Mouse (Mus musculus) left cerebral cortex, postnatal 14 days (tissue): ENCODE measurements around the gene Slc6a5. TPM values are rescaled to one million over a fixed set of nuclear protein-coding genes. Genes with fewer than 3 reads are reported as not detected.
"Not testable (repeated sequence)": the region's sequence is repeated elsewhere in the genome, so short reads cannot be mapped to it uniquely, and the experiment has no call there.

Experiments
- DNase-seq, 2 experiments: peaks; one replicate each; pipeline ENCODE4 v3.0.0; 2021 to 2022; ENCODE audit warnings: low spot score in 2 of 2, mixed read lengths in 1 of 2
- intact Hi-C: fragments of 180-260 bp; cut with DNase I; formaldehyde crosslinking; loops from one replicate; pipeline ENCODE4 v1.15.1; 2025
- total RNA-seq, 2 experiments: library from RNA; stranded (reverse); gene quantifications; 2 replicates each; pipeline ENCODE4 v1.2.3; 2021

The Slc6a5 gene
- total RNA-seq, 2 experiments from 2014 or later: 0.04 to 0.18 TPM

DNA sequence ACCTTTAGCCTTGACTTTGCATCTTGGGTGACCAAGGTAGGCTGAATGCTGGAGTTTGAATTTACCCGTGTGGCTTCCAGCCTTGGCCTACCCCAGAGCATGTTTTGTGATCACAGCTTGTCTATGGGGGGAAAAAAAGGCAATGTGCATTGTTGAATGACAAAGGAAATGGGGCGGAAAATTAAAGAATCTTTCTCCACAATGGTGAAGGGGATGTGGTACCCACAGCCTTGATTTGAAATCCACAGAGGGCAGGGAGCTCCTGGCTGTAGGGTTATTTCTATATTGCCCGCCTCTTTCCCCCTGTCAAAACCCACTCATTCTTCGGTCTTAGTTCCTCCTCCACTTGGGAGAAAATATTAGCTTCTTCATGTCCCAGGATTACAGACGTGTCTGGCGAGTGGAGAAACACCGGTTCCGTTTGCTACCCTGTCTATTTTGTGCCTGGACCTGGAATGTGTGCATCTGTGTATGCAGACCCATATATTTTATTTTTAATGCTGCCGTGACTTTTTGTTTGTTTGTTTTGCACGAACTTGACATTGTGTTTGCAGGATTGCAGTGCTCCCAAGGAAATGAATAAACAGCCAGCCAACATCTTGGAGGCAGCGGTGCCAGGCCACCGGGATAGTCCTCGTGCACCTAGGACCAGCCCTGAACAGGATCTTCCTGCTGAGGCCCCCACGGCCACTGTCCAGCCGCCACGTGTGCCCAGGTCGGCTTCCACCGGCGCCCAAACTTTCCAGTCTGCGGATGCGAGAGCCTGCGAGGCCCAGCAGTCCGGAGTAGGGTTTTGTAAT lies 1.4 kb downstream of the Slc6a5 start:
- DNase-seq: no peak
- intact Hi-C loops: loop anchor here (5.0 kb wide), 3 partner anchors 274 to 1711 kb away; partner anchors contain the start of genes Dbx1 and Slc17a6

DNA sequence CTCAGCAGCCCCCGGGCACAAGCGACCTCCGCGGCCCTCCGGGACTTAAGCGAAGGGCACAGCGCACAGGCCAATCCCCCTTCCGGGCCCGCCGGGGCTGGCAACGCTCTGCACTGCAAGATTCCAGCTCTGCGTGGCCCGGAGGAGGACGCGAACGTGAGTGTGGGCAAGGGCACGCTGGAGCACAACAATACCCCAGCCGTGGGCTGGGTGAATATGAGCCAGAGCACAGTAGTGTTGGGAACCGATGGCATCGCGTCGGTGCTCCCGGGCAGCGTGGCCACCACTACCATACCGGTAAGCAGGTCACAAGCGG lies 2.0 kb downstream of the Slc6a5 start:
- intact Hi-C loops: loop anchor here (5.0 kb wide), 3 partner anchors 275 to 1710 kb away; partner anchors contain the start of genes Dbx1 and Slc17a6
- DNase-seq: no peak

DNA sequence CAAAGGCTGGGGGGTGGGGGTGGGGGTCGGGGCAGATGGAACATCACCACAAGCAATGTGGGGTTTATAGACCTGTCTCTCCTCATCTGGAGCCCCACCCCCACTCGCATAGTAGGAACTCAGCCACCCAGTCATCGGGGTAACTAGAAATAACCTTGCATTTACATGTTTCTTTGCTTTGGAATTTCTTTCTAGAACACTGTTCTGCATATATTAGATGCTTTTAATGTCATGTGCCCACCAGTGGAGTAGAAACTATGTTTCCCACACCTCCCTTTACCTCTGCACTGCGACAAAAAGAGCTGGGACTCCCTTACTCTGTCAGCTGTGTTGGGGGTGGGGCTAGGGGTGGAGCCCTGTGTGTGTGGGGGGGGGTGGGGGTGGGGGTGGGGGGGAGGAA lies 3.2 kb downstream of the Slc6a5 start:
- intact Hi-C loops: loop anchor here (5.0 kb wide), 3 partner anchors 276 to 1709 kb away; partner anchors contain the start of genes Dbx1 and Slc17a6
- no peak for DNase-seq

DNA sequence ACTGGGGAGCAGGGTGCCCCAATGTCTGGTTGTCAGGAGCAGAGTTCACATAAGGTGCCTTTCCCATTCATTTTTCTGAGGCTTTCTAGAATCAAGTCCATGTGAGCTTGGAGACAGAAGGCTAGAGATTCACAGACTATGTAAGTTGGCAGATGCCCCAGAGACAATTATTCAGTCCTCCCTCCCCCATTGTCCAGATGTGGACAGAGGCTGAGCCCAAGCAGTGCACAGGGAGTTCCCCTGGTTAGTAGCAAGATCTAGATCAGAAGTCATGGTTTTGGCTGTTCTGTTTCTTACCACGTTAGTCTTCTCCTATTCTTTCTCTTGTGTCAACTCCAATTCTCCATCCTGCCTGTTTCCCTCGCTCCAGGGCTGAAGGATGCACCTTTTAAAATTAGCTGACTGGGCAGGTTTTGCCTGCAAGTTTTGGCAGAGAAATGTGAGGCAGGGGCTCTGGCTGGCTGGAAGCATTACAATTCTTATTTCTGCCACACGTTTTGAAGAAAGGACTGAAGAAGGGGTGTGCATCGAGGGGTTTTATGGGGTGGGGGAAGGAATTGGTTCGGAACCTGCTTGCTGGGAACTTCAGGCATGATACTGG lies 3.9 kb downstream of the Slc6a5 start:
- intact Hi-C loops: loop anchor here (5.0 kb wide), 3 partner anchors 277 to 1708 kb away; partner anchors contain the start of genes Dbx1 and Slc17a6
- no peak for DNase-seq

DNA sequence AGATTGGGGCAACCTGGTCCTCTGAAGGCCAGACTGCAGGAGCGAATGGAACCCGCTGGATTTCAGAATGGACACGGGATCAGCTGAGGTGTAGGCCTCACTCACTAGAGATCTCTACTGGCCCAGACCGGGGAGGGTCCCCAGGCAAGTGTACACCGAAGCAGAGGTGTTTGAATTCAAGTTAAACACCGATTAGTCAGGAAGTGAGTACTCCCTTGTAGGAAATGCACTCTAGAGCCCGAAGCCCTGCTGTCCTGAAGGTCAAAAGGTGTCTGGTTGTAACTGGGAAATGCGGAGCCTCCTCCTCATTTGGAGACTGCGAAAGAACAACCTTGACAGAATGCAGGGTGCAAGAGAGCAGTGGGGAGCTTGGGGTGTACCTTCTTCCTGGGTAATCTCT lies 5.0 kb downstream of the Slc6a5 start:
- DNase-seq: no peak
- intact Hi-C loops: loop anchor here (5.0 kb wide), 3 partner anchors 278 to 1707 kb away; partner anchors contain the start of genes Dbx1 and Slc17a6

DNA sequence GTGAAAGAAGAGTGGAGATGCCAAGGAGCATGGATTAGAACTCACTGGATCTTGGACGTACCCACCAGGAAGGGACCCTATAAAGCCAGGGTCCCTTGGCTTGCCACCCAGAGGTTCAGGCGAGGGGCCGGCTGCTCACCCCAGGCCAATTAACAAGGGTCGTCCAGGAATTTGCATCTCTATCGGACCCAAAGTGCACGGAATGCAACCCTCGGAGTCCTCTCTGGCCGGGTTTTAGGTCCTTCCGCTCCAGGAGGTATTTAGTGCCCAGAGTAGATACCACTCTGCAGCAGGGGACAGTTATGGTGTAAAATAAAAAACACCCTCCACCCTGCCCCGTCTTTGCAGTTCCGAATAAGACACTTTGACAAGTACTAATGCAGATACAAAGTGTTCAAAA lies 5.5 kb downstream of the Slc6a5 start:
- intact Hi-C loops: no loop called here
- no peak for DNase-seq

DNA sequence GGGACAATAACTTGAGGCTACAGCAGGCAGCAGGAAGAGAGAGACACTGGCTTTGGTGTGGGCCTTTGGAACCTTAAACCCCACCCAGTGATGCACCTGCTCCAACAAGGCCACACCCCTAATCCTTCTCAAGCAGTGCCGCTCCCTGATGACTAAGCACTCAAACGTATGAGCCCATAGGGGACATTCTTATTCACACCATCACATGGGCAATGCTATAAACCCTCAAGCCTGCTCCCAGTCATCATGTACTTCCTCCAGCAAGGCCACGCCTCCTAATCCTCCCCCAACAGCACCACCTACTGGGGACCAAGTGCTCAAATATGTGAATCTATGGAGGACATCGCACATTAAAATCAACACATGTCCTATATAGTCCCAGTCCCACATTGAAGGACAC lies 9.5 kb downstream of the Slc6a5 start:
- intact Hi-C loops: no loop called here
- DNase-seq: no peak

DNA sequence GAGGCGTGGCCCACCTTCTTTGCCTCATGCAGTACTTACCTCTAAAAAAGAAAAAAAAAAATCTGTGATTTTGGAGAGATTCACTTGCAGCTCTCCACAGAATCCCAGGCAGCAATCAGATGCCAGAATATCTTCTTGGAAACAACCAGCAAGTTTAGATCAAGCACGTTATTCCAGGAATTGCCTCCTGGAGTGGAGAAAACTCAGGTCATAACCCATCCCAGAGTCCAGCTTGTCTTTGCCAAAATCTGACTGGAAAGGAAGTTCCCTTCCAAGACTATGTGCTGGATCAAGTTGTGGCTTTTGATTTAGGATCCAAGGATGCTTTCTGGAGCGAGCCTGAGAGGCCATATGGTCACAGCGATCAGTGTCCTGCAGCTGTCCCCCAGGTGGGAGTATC lies 10.8 kb downstream of the Slc6a5 start:
- DNase-seq: no peak
- intact Hi-C loops: loop anchor here (5.0 kb wide), 1 partner anchor 303 kb away; no protein-coding TSS in a partner anchor

DNA sequence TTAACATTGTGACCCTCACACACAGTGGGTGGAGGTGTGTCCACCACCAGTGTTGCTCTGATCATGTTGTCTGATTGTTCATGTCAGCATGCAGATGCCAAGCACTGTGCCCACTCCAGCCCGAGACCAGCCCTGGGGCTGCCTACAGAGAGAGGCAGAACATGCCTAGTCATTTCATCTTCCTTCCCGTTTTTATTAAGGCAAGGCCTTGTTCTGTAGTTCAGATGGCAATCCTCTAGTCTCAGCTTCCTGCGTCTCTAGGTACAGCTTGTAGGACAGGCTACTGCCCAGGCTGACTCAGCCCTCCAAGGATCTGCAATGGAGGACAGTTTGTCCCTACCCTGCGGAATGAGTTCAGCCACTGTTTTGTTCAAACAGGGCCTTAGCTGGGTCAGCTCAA lies 13.0 kb downstream of the Slc6a5 start:
- peak in 1 of 2 experiments; percentile 38 for DNase-seq
- intact Hi-C loops: loop anchor here (1.0 to 5.0 kb wide), 2 partner anchors 145 to 306 kb away; partner anchors contain the start of gene Prmt3

DNA sequence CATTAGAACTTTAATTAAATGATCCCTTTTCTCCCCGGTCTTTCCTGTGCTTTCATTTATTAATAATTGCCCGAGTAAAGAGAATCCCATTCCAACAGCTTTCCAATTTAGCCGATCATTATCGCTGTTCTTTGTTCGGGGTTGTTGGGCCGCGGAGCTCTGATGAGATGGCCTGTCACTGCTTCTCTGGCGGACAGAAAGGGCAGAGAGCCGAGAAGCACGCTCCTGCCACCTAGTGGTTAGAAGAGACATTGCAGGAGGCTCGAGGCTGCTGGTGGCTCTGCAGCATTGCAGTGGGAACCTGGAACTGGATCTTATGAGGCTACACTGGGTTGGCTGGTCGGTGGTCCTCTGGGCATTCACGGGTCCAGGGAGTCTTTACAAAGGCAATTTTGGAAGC lies 13.4 kb downstream of the Slc6a5 start:
- DNase-seq: peak; percentile 89 to 91
- intact Hi-C loops: loop anchor here (1.0 to 5.0 kb wide), 2 partner anchors 145 to 306 kb away; partner anchors contain the start of gene Prmt3

DNA sequence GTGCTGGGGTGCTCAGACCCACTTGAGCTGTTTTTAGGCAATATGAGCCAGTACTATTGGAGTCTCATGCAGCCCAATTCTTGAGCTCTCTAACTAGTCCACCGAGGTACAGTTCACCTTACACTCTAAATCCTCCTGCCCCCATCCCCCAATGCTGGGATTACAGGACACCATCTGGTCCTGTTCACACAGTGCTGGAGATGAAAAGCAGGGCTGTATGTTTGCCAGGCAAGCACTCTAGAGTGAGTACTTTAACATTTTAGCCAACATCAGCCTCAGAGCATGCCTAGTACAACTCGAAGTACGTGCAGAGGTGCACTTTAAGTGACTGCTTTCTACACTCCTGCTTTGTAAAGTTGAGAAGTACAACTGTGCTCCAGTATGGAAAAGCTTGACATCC lies 18.6 kb downstream of the Slc6a5 start:
- intact Hi-C loops: no loop called here
- DNase-seq: no peak

DNA sequence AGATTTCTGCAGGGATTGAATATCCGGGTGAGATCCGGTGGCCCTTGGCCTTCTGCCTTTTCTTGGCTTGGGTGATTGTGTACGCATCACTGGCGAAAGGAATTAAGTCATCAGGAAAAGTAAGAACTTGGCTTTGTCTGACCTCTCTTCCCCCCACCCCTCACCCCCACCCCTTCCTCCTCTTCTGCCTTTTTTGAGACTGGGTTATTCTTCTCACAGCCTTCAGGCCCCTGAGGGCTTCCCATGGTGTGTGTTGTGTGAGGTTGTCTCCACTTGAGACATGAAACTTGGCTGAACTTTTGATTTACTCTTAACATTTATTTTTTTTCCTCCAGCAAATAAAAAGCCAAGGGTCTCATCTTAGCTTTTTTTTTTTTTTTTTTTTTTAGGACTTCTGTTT lies 20.1 kb downstream of the Slc6a5 start:
- intact Hi-C loops: no loop called here
- DNase-seq: no peak

DNA sequence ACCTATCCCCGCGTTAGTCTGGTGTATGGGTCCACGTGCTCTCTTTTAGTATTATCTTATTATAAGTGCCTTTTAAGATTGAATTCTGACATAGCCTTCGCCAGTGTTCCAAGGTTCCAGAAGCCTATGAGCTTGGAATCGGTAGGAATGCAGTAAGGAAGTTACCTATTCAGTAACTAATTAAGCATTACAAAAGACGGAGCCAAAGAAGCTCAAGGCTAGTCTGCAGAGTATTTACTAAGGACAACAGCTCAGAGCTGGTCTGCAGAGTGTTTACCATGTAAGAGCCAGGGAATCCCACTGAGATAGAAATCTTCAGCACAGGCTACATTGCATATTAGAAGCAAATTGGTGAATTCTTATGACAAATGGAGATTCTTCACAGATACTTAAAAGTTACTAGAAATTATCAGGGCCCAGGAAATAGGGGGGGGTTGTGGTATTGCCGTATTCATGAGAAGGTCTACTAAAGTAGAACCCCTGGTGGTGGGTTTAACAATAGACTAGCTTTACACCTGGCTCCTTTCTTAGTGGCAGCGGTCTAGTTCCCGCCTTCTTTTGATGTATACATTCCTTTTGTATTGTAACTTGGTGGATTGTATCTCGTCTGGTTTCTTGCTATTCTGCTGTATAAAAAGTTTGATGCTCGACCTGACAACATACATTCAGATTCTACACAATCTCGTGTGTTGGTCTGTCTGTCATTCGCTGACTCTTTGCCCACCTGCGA lies 23.6 kb downstream of the Slc6a5 start:
- DNase-seq, intact Hi-C loops: not testable (repeated sequence)

DNA sequence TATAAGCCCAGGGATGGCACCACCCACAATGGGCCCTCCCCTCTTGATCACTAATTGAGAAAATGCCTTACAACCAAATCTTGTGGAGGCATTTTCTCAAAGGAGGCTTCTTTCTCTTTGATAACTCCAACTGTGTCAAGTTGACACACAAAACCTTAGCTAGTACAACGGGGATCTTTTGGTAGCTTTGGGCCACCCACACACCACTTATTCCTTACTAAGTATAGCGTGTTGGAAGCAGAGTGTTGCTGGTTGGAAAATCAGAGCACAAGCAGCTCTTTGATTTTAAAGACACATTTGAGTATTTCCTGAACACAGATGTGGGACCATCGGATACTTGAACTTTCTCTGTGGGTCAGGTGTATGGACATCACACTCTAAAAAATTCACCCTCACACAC lies 26.9 kb downstream of the Slc6a5 start:
- intact Hi-C loops: no loop called here
- peak; percentile 22 to 74 for DNase-seq

DNA sequence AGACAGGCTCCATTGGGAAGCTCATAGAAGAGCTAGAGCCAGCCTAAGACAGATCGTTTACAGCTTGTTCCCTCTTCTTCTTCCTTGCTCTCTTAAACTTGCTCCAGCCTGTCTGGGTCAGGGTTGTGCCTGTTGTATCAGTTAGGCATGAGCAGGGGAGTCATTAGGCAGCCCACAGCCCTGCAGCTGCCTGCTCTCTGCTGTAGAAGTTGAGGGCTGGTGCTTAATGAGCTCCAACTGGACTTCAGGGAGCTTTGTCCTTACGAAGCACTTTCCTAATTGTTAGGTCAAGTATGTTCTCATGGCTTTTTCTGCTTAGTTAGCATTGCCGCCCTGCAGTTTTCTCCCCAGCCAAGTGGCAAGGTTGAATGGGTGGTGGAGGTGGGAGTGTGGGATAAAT lies 32.1 kb downstream of the Slc6a5 start:
- intact Hi-C loops: no loop called here
- DNase-seq: no peak

DNA sequence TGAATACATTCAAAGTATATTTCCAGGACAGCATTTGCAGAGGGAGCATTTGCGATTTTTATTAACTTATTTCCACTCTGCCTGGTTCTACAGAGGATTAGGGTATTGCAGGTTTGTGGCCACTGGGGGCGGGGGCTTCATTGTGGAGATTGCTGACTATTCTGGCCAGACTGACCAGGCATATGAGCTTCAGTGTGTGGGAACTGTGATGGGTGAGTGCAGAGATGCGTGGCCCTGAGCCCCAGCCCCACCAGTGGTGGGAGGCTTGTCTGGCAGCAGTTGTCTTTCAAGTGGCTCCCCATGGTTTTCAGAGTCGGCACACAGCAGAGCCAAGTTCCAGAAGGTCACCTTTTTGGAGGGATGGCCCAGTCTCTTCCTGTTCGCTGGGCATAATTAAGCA lies 32.5 kb downstream of the Slc6a5 start:
- intact Hi-C loops: no loop called here
- no peak for DNase-seq

DNA sequence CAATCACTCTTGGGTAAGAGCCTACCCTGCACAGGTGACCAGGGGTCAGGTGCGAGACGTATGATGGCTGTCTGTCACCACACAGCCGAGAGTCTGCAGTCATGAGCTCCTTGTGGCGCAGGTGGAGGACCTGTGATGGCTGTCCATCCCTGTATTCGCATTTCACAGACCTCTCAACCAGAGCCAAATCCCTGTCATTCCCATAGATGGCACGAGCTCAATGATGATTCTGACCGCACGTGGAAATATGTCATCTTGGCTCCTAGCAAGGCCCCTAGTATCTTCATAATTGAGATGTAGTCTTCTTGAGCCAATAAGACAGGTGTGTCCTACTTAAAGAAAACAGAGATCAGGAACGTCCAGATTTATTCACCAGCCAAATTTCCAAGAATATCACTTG lies 36.7 kb downstream of the Slc6a5 start:
- intact Hi-C loops: no loop called here
- no peak for DNase-seq

DNA sequence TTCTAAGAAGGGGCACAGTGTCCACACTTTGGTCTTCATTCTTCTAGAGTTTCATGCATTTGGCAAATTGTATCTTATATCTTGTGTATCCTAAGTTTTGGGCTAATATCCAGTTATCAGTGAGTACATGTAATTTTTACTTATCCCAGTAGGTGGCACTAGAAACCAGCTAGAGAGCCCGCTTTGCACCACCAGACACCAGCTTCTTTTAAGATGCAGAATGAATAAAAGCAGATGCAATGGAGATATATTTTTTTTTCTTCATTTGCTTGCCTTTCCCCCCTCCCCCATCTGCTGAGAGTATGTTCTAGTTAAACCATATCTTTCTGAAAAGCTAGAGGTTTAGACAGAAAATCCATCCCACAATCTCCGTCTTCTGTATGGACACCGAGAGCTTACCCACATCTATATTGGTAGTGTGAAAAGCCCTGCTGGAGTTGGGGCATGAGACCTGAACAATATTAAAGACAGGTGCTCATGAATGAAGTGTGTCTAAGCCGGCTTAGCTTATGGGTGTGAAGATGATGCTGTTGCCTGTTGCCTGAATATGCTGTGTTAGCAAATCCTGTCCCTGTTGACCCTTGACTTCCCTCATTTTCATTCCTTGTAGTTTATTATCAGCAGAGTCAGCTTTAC lies 43.7 kb downstream of the Slc6a5 start:
- DNase-seq: peak; percentile 62 to 77
- intact Hi-C loops: loop anchor here (2.0 kb wide), 2 partner anchors 529 to 1481 kb away; no protein-coding TSS in a partner anchor

DNA sequence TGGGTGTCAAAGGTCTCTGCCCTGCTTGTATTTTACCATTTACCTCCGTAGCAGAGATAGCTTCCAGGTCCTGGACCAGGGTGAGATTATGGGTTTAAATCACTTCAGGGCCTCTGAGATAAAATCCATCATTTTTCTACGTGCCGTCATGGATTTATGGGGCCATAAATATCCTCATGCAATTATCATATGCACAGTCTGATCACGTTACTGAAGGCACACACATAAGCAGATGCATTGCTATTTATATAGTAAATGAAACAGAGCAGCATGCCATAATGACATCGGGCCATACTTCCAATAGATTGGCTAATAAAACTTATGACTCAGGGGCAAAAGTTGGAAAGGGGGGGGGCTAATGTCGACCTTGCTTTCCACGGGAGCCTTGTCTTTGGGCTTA lies 44.9 kb downstream of the Slc6a5 start:
- intact Hi-C loops: no loop called here
- no peak for DNase-seq

DNA sequence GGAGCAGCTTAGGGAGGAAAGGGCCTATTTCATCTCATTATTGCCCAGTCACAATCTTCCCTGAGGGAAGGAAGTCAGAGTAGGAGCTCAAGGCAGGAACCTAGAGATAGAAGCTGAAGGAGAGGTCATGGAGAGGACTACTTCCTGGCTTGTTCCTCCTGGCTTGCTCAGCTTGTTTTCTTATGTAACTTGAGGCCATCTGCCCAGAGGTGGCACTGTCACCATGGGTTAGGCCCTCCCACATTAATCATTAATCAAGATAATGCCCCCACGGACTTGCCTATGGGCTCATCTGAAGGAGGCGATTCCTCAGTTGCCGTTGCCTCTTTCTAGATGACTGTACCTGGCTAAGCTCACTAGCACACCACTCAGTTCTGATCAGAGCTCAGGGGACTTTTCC lies 47.2 kb downstream of the Slc6a5 start:
- intact Hi-C loops: no loop called here
- DNase-seq: no peak
